25 mouse cellular contexts compared by ENCODE assay signal in the genomic region with DNA sequence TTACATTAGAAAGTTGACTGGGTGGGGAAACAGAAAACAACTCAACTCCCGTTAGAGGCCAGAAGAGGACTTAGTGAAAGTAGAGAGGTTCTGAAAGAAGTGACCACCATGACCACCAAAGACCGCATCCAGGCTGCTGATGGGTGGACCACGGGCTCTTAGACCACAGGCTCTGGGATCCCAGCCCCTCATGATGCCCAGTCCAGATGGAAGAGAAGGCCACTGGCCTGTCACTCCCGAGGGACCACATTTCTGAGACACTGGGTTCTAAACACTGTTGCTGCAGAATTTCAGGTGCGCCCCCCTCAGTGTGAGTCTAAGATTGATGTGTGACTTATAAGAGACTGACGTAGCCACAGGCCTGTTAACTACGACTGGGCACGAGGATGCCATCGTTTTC. TPM values are rescaled to one million over a fixed set of nuclear protein-coding genes. Genes with fewer than 3 reads are reported as not detected.
A peak's percentile ranks its signal among the peaks of the same experiment; 100 is the strongest.
DNase-seq lines count a peak whose midpoint lies in the region; ATAC-seq lines count a peak whose summit lies in the region.
"Had no signal": no experiment of that assay in that cellular context is flagged by ENCODE, and none has a peak within 500 bp of the region (broad histone marks: within the 10 kb centered on the region; RNA-seq: fewer than 3 reads in every experiment).

No protein-coding gene starts in this region.

- H3K36me3 ChIP-seq in midbrain, embryonic 10.5 days: no peaks in the 10 kb centered on the region
- no peaks in the 10 kb centered on the region for H3K36me3 ChIP-seq in midbrain, embryonic 11.5 days (ENCODE audit: control insufficient read depth, insufficient read depth, low read length)
- H3K36me3 ChIP-seq in forebrain, embryonic 15.5 days: no peaks in the 10 kb centered on the region
- H3K36me3 ChIP-seq: liver, embryonic 13.5 days; neural tube, embryonic 15.5 days had no signal

- peaks cover 30% of the 10 kb centered on the region for H3K27me3 ChIP-seq in midbrain, embryonic 10.5 days (ENCODE audit: low read depth, poor library complexity, severe bottlenecking)
- peaks cover 2% of the 10 kb centered on the region for H3K27me3 ChIP-seq in midbrain, embryonic 11.5 days (ENCODE audit: control insufficient read depth, insufficient read depth, low read length)
- H3K27me3 ChIP-seq in forebrain, embryonic 15.5 days: no peaks in the 10 kb centered on the region
- H3K27me3 ChIP-seq: heart, embryonic 13.5 days; liver, embryonic 13.5 days; neural tube, embryonic 15.5 days had no signal

- no peak for ATAC-seq in midbrain, embryonic 11.5 days (ENCODE audit: low FRiP score)
- no peak for ATAC-seq in forebrain, embryonic 15.5 days (replicated peaks)
- ATAC-seq: activated CD4-positive, CD25-positive, alpha-beta regulatory T cell, adult 4 months had no signal

- peaks cover 28% of the 10 kb centered on the region for H3K4me1 ChIP-seq in midbrain, embryonic 10.5 days
- H3K4me1 ChIP-seq in midbrain, embryonic 11.5 days (ENCODE audit: control insufficient read depth, insufficient read depth, low read length): peaks cover 14% of the 10 kb centered on the region
- peaks cover 30% of the 10 kb centered on the region for H3K4me1 ChIP-seq in forebrain, embryonic 15.5 days

- 0 out of 2 replicates have a peak overlapping the region, but pooled peaks have one; percentile 52 for H3K27ac ChIP-seq in midbrain, embryonic 10.5 days (replicated peaks)
- H3K27ac ChIP-seq in midbrain, embryonic 11.5 days (ENCODE audit: low read depth, low read length): no peak overlapping the region; the same call in 1 of the 2 replicates
- H3K27ac ChIP-seq in forebrain, embryonic 15.5 days (replicated peaks): peak overlapping the region; percentile 79
- H3K27ac ChIP-seq: heart, adult 2 months; heart, embryonic 13.5 days; hindbrain, embryonic 14.5 days; liver, embryonic 13.5 days; neural tube, embryonic 15.5 days had no signal

- no peaks in the 10 kb centered on the region for H3K9me3 ChIP-seq in midbrain, embryonic 10.5 days (replicated peaks)
- no peaks in the 10 kb centered on the region for H3K9me3 ChIP-seq in midbrain, embryonic 11.5 days (ENCODE audit: control insufficient read depth, low read length)
- no peaks in the 10 kb centered on the region for H3K9me3 ChIP-seq in forebrain, embryonic 15.5 days
- H3K9me3 ChIP-seq: heart, embryonic 13.5 days; liver, embryonic 13.5 days; neural tube, embryonic 15.5 days had no signal

- no peak overlapping the region for H3K9ac ChIP-seq in midbrain, embryonic 11.5 days (ENCODE audit: low read length)
- H3K9ac ChIP-seq in forebrain, embryonic 15.5 days (replicated peaks): no peak overlapping the region
- H3K9ac ChIP-seq: heart, embryonic 13.5 days; hindbrain, embryonic 14.5 days; liver, embryonic 13.5 days; neural tube, embryonic 15.5 days had no signal

- H3K4me3 ChIP-seq in midbrain, embryonic 10.5 days: no peak overlapping the region
- no peak overlapping the region for H3K4me3 ChIP-seq in midbrain, embryonic 11.5 days (ENCODE audit: low read depth, low read length)
- no peak overlapping the region for H3K4me3 ChIP-seq in forebrain, embryonic 15.5 days
- H3K4me3 ChIP-seq: heart, adult 2 months; heart, embryonic 13.5 days; liver, embryonic 13.5 days; neural tube, embryonic 15.5 days had no signal

- peak; percentile 7 for DNase-seq in embryo, embryonic 11 days
- no peak for DNase-seq in embryo, embryonic 9.5 days (ENCODE audit: extremely low spot score)
- no peak for DNase-seq in midbrain, embryonic 10.5 days (ENCODE audit: low spot score)
- no peak for DNase-seq in midbrain, embryonic 11.5 days (ENCODE audit: low spot score, missing footprints)
- DNase-seq in left cerebral cortex, postnatal 25 days (ENCODE audit: low spot score in 2 of 2): no peak
- DNase-seq in layer of hippocampus, postnatal 36 days: no peak
- DNase-seq: adrenal gland, adult 8-10 months; cerebellum, adult 18-20 months; cerebellum, postnatal 14 days; gastrocnemius, postnatal 25 days; heart, adult 2 months; kidney, adult 9 months; kidney, postnatal 36 days; liver, embryonic 13.5 days; lung, adult 2 months; lung, postnatal 14 days; right cerebral cortex, adult 18-20 months; right cerebral cortex, postnatal 4 days; thymus, postnatal 25 days had no signal

- 73% methylated on average over 9 of the region's 9 CpGs for WGBS in midbrain, embryonic 10.5 days
- 67% methylated on average over 9 of the region's 9 CpGs for WGBS in midbrain, embryonic 11.5 days
- WGBS in forebrain, embryonic 15.5 days: 41% methylated on average over 9 of the region's 9 CpGs

- intact Hi-C loops in left cerebral cortex, postnatal 25 days (cut with DNase I): loop anchor here (10.0 kb wide), 1 partner anchor 245 kb away; no protein-coding TSS in a partner anchor

- no peak overlapping the region for H3K4me2 ChIP-seq in midbrain, embryonic 11.5 days
- H3K4me2 ChIP-seq in forebrain, embryonic 15.5 days (replicated peaks): 0 out of 2 replicates have a peak overlapping the region, but pooled peaks have one; percentile 1
- H3K4me2 ChIP-seq: heart, embryonic 13.5 days; hindbrain, embryonic 14.5 days; liver, embryonic 13.5 days; neural tube, embryonic 15.5 days had no signal

RNA-seq across cellular contexts. Expression of a gene that starts 5.2 kb away (rescaled TPM):
- 65.8 and 71.6 TPM in 2 replicates for polyA plus RNA-seq in midbrain, embryonic 10.5 days (2016; fragmentation: Nextera tagmentation; extraction: Ambion mirVana)
- polyA plus RNA-seq in midbrain, embryonic 11.5 days (2014; fragmentation: Nextera tagmentation; extraction: Ambion mirVana): 61.2 and 61.4 TPM in 2 replicates
- 78.0 and 82.5 TPM in 2 replicates for polyA plus RNA-seq in forebrain, embryonic 15.5 days (2015; fragmentation: Nextera tagmentation; extraction: Ambion mirVana)
- total RNA-seq in left cerebral cortex, postnatal 25 days (2021): 10 to 100 TPM; 67.8 to 82.2 TPM
- 10 to 100 TPM; 69.2 to 79.7 TPM for total RNA-seq in layer of hippocampus, postnatal 36 days (2021)

RNA-seq across cellular contexts. Expression of a gene that starts 47.9 kb away (rescaled TPM):
- 27.3 and 29.4 TPM in 2 replicates for polyA plus RNA-seq in midbrain, embryonic 10.5 days (2016; fragmentation: Nextera tagmentation; extraction: Ambion mirVana)
- polyA plus RNA-seq in midbrain, embryonic 11.5 days (2014; fragmentation: Nextera tagmentation; extraction: Ambion mirVana): 16.4 and 18.4 TPM in 2 replicates
- 25.5 and 26.2 TPM in 2 replicates for polyA plus RNA-seq in forebrain, embryonic 15.5 days (2015; fragmentation: Nextera tagmentation; extraction: Ambion mirVana)
- total RNA-seq in left cerebral cortex, postnatal 25 days (2021): 10 to 100 TPM; 32.6 to 35.4 TPM
- 10 to 100 TPM; 33.4 to 35.2 TPM for total RNA-seq in layer of hippocampus, postnatal 36 days (2021)

RNA-seq across cellular contexts. Expression of a gene that starts 48.0 kb away (rescaled TPM):
- 0.16 and 0.42 TPM in 2 replicates for polyA plus RNA-seq in midbrain, embryonic 10.5 days (2016; fragmentation: Nextera tagmentation; extraction: Ambion mirVana)
- polyA plus RNA-seq in midbrain, embryonic 11.5 days (2014; fragmentation: Nextera tagmentation; extraction: Ambion mirVana): 0.10 and 0.20 TPM in 2 replicates
- 0.57 and 0.69 TPM in 2 replicates for polyA plus RNA-seq in forebrain, embryonic 15.5 days (2015; fragmentation: Nextera tagmentation; extraction: Ambion mirVana)
- total RNA-seq in left cerebral cortex, postnatal 25 days (2021): under 1 TPM; 0.43 to 0.60 TPM
- under 1 TPM; 0.80 to 0.86 TPM for total RNA-seq in layer of hippocampus, postnatal 36 days (2021)
- total RNA-seq: gastrocnemius, postnatal 25 days; heart, adult 2 months; heart, postnatal 25 days had no signal
- polyA plus RNA-seq: activated CD4-positive, CD25-positive, alpha-beta regulatory T cell, adult 4 months had no signal
